Mouse (Mus musculus) heart, postnatal 0 days (tissue): ENCODE measurements at regions not wholly inside any gene's neighbourhood (a gene's known extent, or its start where the extent isn't known, plus 50 kb on each side); places are given as distances from the start of the nearest gene placed in this dataset.

Source experiments
- CTCF ChIP-seq: IDR thresholded peaks from 2 replicates; pipeline ENCODE4 v1.5.1; 2016; ENCODE audit warnings: antibody characterized with exemption, control low read depth, low read depth
- EP300 ChIP-seq: IDR thresholded peaks from 2 replicates; pipeline ENCODE4 v1.6.1; 2016; ENCODE audit warnings: antibody characterized with exemption, low read depth

GRCm38 (mm10) chr16:29977711-29978110, 86.5 kb upstream of the Hes1 start:
- TF ChIP-seq CTCF (no peak), EP300 (no peak)
